In genomic region chr10:75547901-75548300, GRCm38 (mm10) we compare ENCODE assay signal across 19 mouse cellular contexts. TPM values are rescaled to one million over a fixed set of nuclear protein-coding genes. Genes with fewer than 3 reads are reported as not detected.
A peak's percentile ranks its signal among the peaks of the same experiment; 100 is the strongest.
DNase-seq lines count a peak whose midpoint lies in the region; ATAC-seq and TF ChIP-seq lines count a peak whose summit lies in the region.
"Had no signal": no experiment of that assay in that cellular context is flagged by ENCODE, and none has a peak within 500 bp of the region (broad histone marks: within the 10 kb centered on the region; RNA-seq: fewer than 3 reads in every experiment).

No protein-coding gene starts in this region.

- TF ChIP-seq CTCF in kidney, postnatal 0 days (IDR thresholded peaks at IDR 0.05; ENCODE audit: low read depth): no peak

- no peaks in the 10 kb centered on the region for H3K9me3 ChIP-seq in kidney, postnatal 0 days (replicated peaks; ENCODE audit: low read length)
- H3K9me3 ChIP-seq in kidney, embryonic 14.5 days (ENCODE audit: control insufficient read depth, low read length): no peaks in the 10 kb centered on the region
- H3K9me3 ChIP-seq in intestine, embryonic 14.5 days (ENCODE audit: control insufficient read depth, low read length): no peaks in the 10 kb centered on the region
- H3K9me3 ChIP-seq in neural tube, embryonic 15.5 days (replicated peaks): no peaks in the 10 kb centered on the region
- H3K9me3 ChIP-seq: G1E had no signal

- H3K9ac ChIP-seq in kidney, postnatal 0 days (ENCODE audit: low read depth, low read length): no peak overlapping the region
- H3K9ac ChIP-seq in kidney, embryonic 14.5 days (ENCODE audit: low read depth, low read length): no peak overlapping the region
- H3K9ac ChIP-seq in intestine, embryonic 14.5 days (ENCODE audit: low read length): no peak overlapping the region
- no peak overlapping the region for H3K9ac ChIP-seq in neural tube, embryonic 15.5 days (replicated peaks)
- H3K9ac ChIP-seq: forebrain, postnatal 0 days had no signal

- DNase-seq in kidney, postnatal 0 days (ENCODE audit: low spot score): no peak
- DNase-seq in Muller cell, postnatal 12 days (ENCODE audit: inconsistent ontology term): peak; percentile 34
- no peak for DNase-seq in intestine, embryonic 14.5 days (ENCODE audit: low spot score)
- no peak for DNase-seq in adrenal gland, adult 8-10 months
- DNase-seq: cerebellum, adult 9-11 months; forebrain, postnatal 0 days; gastrocnemius, postnatal 10 days; heart, postnatal 36 days; kidney, postnatal 10 days; left cerebral cortex, postnatal 4 days; lung, postnatal 14 days had no signal

- no peak overlapping the region for H3K4me2 ChIP-seq in kidney, postnatal 0 days (ENCODE audit: low read length)
- no peak overlapping the region for H3K4me2 ChIP-seq in kidney, embryonic 14.5 days (replicated peaks; ENCODE audit: low read depth, low read length)
- peak overlapping the region; percentile 22 for H3K4me2 ChIP-seq in intestine, embryonic 14.5 days (ENCODE audit: low read length)
- H3K4me2 ChIP-seq in neural tube, embryonic 15.5 days: no peak overlapping the region

- peaks cover 14% of the 10 kb centered on the region; the same call in 1 of the 2 replicates for H3K4me1 ChIP-seq in kidney, postnatal 0 days (replicated peaks; ENCODE audit: insufficient read depth, low read length)
- peaks cover 18% of the 10 kb centered on the region for H3K4me1 ChIP-seq in kidney, embryonic 14.5 days (ENCODE audit: control insufficient read depth, insufficient read depth, low read length)
- H3K4me1 ChIP-seq in intestine, embryonic 14.5 days (replicated peaks; ENCODE audit: control insufficient read depth, insufficient read depth, low read length): peaks cover 27% of the 10 kb centered on the region
- peaks cover 13% of the 10 kb centered on the region for H3K4me1 ChIP-seq in neural tube, embryonic 15.5 days

- ATAC-seq in kidney, postnatal 0 days (replicated peaks; ENCODE audit: low FRiP score, low read depth): no peak
- ATAC-seq in kidney, embryonic 14.5 days (ENCODE audit: low FRiP score, low TSS enrichment): no peak
- peak; percentile 52; the same call in 1 of the 2 replicates for ATAC-seq in intestine, embryonic 14.5 days (replicated peaks; ENCODE audit: low FRiP score, low TSS enrichment, low read depth)
- ATAC-seq in neural tube, embryonic 15.5 days (ENCODE audit: low FRiP score): no peak
- ATAC-seq in frontal cortex, adult (ENCODE audit: low TSS enrichment): no peak
- ATAC-seq: CD4-positive, CD25-positive, alpha-beta regulatory T cell, adult 4 months had no signal

- H3K36me3 ChIP-seq in kidney, postnatal 0 days (ENCODE audit: insufficient read depth, low read length): no peaks in the 10 kb centered on the region
- H3K36me3 ChIP-seq in kidney, embryonic 14.5 days (ENCODE audit: control insufficient read depth, insufficient read depth, low read length): no peaks in the 10 kb centered on the region
- no peaks in the 10 kb centered on the region for H3K36me3 ChIP-seq in intestine, embryonic 14.5 days (ENCODE audit: control insufficient read depth, insufficient read depth, low read length)
- peaks cover 5% of the 10 kb centered on the region for H3K36me3 ChIP-seq in neural tube, embryonic 15.5 days
- H3K36me3 ChIP-seq: G1E had no signal

- H3K27ac ChIP-seq in kidney, postnatal 0 days: peak overlapping the region; percentile 8; the same call in 1 of the 2 replicates
- H3K27ac ChIP-seq in kidney, embryonic 14.5 days (ENCODE audit: low read depth, low read length): no peak overlapping the region
- H3K27ac ChIP-seq in intestine, embryonic 14.5 days (ENCODE audit: low read depth): peak overlapping the region; percentile 2; the same call in 1 of the 2 replicates
- H3K27ac ChIP-seq in neural tube, embryonic 15.5 days (replicated peaks): peak overlapping the region; percentile 56
- H3K27ac ChIP-seq: layer of hippocampus, adult 2 months had no signal

- WGBS in kidney, postnatal 0 days: 51% methylated on average over 7 of the region's 7 CpGs
- 60% methylated on average over 7 of the region's 7 CpGs for WGBS in kidney, embryonic 14.5 days
- WGBS in intestine, embryonic 14.5 days: 14% methylated on average over 7 of the region's 7 CpGs
- WGBS in neural tube, embryonic 15.5 days: 46% methylated on average over 7 of the region's 7 CpGs

- H3K27me3 ChIP-seq in kidney, postnatal 0 days (ENCODE audit: insufficient read depth, low read length): no peaks in the 10 kb centered on the region
- H3K27me3 ChIP-seq in kidney, embryonic 14.5 days (ENCODE audit: control insufficient read depth, insufficient read depth, low read length): no peaks in the 10 kb centered on the region
- no peaks in the 10 kb centered on the region for H3K27me3 ChIP-seq in intestine, embryonic 14.5 days (replicated peaks; ENCODE audit: control insufficient read depth, insufficient read depth, low read length)
- no peaks in the 10 kb centered on the region for H3K27me3 ChIP-seq in neural tube, embryonic 15.5 days (replicated peaks)

- H3K4me3 ChIP-seq in kidney, postnatal 0 days (replicated peaks; ENCODE audit: low read depth, low read length): no peak overlapping the region
- no peak overlapping the region for H3K4me3 ChIP-seq in kidney, embryonic 14.5 days (ENCODE audit: low read length)
- no peak overlapping the region for H3K4me3 ChIP-seq in intestine, embryonic 14.5 days (ENCODE audit: low read depth, low read length)
- no peak overlapping the region for H3K4me3 ChIP-seq in neural tube, embryonic 15.5 days (replicated peaks)
- H3K4me3 ChIP-seq: layer of hippocampus, adult 2 months; megakaryocyte, embryonic 14.5 days had no signal

RNA-seq across cellular contexts. Expression of gene Lrrc75b, which starts 12.2 kb away (rescaled TPM):
- 2.6 and 2.7 TPM in 2 replicates for polyA plus RNA-seq in kidney, postnatal 0 days (2015; fragmentation: Nextera tagmentation; extraction: Ambion mirVana)
- polyA plus RNA-seq in kidney, embryonic 14.5 days (2014; fragmentation: Nextera tagmentation; extraction: Ambion mirVana): 2.1 and 2.9 TPM in 2 replicates
- polyA plus RNA-seq in intestine, embryonic 14.5 days (2014; fragmentation: Nextera tagmentation; extraction: Ambion mirVana): 2.3 and 3.0 TPM in 2 replicates
- polyA plus RNA-seq in neural tube, embryonic 15.5 days (2015; fragmentation: Nextera tagmentation; extraction: Ambion mirVana): 33.0 and 36.3 TPM in 2 replicates
- under 1 TPM; 0.19 to 0.37 (median 0.26) TPM for total RNA-seq in adrenal gland, adult 8-10 months (2022)
- polyA plus RNA-seq: G1E had no signal

RNA-seq across cellular contexts. Expression of gene Ggt1, which starts 13.5 kb away (rescaled TPM):
- 317 and 388 TPM in 2 replicates for polyA plus RNA-seq in kidney, postnatal 0 days (2015; fragmentation: Nextera tagmentation; extraction: Ambion mirVana)
- 29.1 and 57.6 TPM in 2 replicates for polyA plus RNA-seq in kidney, embryonic 14.5 days (2014; fragmentation: Nextera tagmentation; extraction: Ambion mirVana)
- 6.7 and 12.4 TPM in 2 replicates for polyA plus RNA-seq in intestine, embryonic 14.5 days (2014; fragmentation: Nextera tagmentation; extraction: Ambion mirVana)
- 1.3 and 2.0 TPM in 2 replicates for polyA plus RNA-seq in neural tube, embryonic 15.5 days (2015; fragmentation: Nextera tagmentation; extraction: Ambion mirVana)
- total RNA-seq in adrenal gland, adult 8-10 months (2022): under 1 TPM in 2 of 4 experiments, not detected in 2; 0.40 to 0.42 TPM
- total RNA-seq: G1E; heart, adult 8-10 months; heart, postnatal 36 days had no signal
- polyA plus RNA-seq: G1E had no signal

RNA-seq across cellular contexts. Expression of gene Gucd1, which starts 30.1 kb away (rescaled TPM):
- polyA plus RNA-seq in kidney, postnatal 0 days (2015; fragmentation: Nextera tagmentation; extraction: Ambion mirVana): 51.9 and 53.4 TPM in 2 replicates
- polyA plus RNA-seq in kidney, embryonic 14.5 days (2014; fragmentation: Nextera tagmentation; extraction: Ambion mirVana): 31.7 and 46.9 TPM in 2 replicates
- polyA plus RNA-seq in intestine, embryonic 14.5 days (2014; fragmentation: Nextera tagmentation; extraction: Ambion mirVana): 39.9 and 40.4 TPM in 2 replicates
- polyA plus RNA-seq in neural tube, embryonic 15.5 days (2015; fragmentation: Nextera tagmentation; extraction: Ambion mirVana): 19.1 and 19.9 TPM in 2 replicates
- total RNA-seq in adrenal gland, adult 8-10 months (2022): 10 to 100 TPM; 20.3 to 23.9 (median 23.2) TPM

RNA-seq across cellular contexts. Expression of gene Snrpd3, which starts 30.6 kb away (rescaled TPM):
- polyA plus RNA-seq in kidney, postnatal 0 days (2015; fragmentation: Nextera tagmentation; extraction: Ambion mirVana): 113 and 125 TPM in 2 replicates
- polyA plus RNA-seq in kidney, embryonic 14.5 days (2014; fragmentation: Nextera tagmentation; extraction: Ambion mirVana): 178 and 249 TPM in 2 replicates
- 167 and 168 TPM in 2 replicates for polyA plus RNA-seq in intestine, embryonic 14.5 days (2014; fragmentation: Nextera tagmentation; extraction: Ambion mirVana)
- 136 and 143 TPM in 2 replicates for polyA plus RNA-seq in neural tube, embryonic 15.5 days (2015; fragmentation: Nextera tagmentation; extraction: Ambion mirVana)
- 10 to 100 TPM; 82.7 to 88.0 (median 86.2) TPM for total RNA-seq in adrenal gland, adult 8-10 months (2022)

RNA-seq across cellular contexts. Expression of gene Ggt5, which starts 41.2 kb away (rescaled TPM):
- 4.2 and 5.1 TPM in 2 replicates for polyA plus RNA-seq in kidney, postnatal 0 days (2015; fragmentation: Nextera tagmentation; extraction: Ambion mirVana)
- 3.9 and 4.7 TPM in 2 replicates for polyA plus RNA-seq in kidney, embryonic 14.5 days (2014; fragmentation: Nextera tagmentation; extraction: Ambion mirVana)
- polyA plus RNA-seq in intestine, embryonic 14.5 days (2014; fragmentation: Nextera tagmentation; extraction: Ambion mirVana): 7.8 and 8.4 TPM in 2 replicates
- polyA plus RNA-seq in neural tube, embryonic 15.5 days (2015; fragmentation: Nextera tagmentation; extraction: Ambion mirVana): 2.2 and 4.8 TPM in 2 replicates
- total RNA-seq in adrenal gland, adult 8-10 months (2022): 1 to 10 TPM; 4.2 to 9.6 (median 5.7) TPM
- polyA plus RNA-seq: G1E had no signal
